Mouse (Mus musculus) left cerebral cortex, postnatal 25 days (tissue): ENCODE results near the gene Grsf1. TPM values are rescaled to one million over a fixed set of nuclear protein-coding genes. Genes with fewer than 3 reads are reported as not detected.
A peak's percentile ranks its signal among the peaks of the same experiment; 100 is the strongest.

ENCODE experiments used
- DNase-seq, 2 experiments: peaks; one replicate each; pipeline ENCODE4 v3.0.0; 2022; ENCODE audit warnings: low spot score in 2 of 2, mixed read lengths in 1 of 2
- intact Hi-C: fragments of 180-260 bp; cut with DNase I; formaldehyde crosslinking; loops from one replicate; pipeline ENCODE4 v1.15.1; 2025
- total RNA-seq, 2 experiments: library from RNA; stranded (reverse); gene quantifications; 2 replicates each; pipeline ENCODE4 v1.2.3; 2021

Gene Grsf1
- total RNA-seq, 2 experiments from 2014 or later: 100 to 109 TPM

DNA sequence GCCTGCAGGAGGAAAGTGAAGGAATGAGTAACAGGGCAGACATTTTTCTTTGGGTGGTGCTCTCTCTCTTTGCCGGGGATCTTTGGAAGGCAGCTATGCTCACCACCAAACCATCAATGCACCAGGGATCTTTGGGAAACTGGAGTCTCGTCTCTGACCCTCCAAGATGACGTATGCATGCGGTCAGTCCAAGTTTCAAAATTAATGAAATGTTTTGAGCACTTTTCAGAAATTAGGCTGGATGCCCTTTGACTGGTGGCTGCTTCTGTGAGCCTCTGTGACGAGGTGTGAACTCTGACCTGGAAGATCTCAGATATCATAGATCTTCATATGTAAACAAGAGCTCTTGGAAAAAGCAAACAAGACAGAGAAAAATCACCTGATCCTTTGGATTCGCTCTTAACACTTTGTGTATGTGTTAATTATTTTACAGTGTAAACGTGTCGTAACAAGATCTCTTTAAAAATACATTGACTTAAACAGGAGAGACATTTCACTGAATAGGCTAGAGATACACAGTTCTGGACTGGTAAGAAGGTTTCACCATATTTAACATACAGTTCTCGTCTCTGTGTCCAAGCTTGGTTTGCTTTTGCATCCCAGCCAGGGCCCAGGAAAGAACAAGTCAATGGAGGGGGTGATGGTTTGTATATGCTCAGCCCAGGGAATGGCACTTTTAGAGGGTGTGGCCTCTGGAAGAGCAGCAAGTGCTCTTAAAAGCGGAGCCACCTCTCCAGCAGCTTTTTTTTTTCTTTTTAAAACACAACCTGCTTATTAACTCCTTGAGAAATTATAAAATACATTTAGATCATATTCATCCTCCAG is 14.9 kb upstream of the Grsf1 start:
- DNase-seq: no peak
- intact Hi-C loops: loop anchor here (5.0 kb wide), 1 partner anchor 691 kb away; no protein-coding TSS in a partner anchor

DNA sequence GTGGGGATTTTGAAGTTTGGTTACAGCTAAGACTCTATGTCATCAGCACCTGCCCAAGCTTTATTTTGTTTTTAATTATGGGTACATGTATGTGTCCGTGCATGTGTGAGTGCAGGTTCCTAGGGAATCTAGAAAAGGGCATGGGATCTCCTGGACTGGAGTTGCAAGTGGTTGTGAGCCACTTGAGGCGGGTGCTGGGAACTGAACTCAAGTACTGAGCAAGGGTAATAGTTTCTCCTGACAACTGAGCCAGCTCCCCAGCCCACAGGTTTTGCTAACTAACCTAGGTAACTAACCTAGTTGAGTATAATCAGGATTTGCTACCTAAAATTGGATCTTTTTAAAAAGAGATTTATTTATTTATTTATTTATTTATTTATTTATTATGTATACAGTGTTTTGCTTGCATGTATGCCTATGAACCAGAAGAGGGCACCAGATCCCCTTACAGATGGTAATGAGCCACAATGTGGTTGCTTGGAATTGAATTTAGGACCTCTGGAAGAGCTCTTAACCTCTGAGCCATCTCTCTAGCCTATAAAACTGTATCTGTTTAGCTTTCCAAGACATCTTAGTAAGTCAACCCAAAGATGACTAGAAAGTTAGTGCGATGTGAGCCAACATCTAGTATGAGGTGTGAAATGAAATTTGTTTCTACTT is 13.4 kb upstream of the Grsf1 start:
- DNase-seq: peak in 1 of 2 experiments; percentile 45
- intact Hi-C loops: no loop called here

DNA sequence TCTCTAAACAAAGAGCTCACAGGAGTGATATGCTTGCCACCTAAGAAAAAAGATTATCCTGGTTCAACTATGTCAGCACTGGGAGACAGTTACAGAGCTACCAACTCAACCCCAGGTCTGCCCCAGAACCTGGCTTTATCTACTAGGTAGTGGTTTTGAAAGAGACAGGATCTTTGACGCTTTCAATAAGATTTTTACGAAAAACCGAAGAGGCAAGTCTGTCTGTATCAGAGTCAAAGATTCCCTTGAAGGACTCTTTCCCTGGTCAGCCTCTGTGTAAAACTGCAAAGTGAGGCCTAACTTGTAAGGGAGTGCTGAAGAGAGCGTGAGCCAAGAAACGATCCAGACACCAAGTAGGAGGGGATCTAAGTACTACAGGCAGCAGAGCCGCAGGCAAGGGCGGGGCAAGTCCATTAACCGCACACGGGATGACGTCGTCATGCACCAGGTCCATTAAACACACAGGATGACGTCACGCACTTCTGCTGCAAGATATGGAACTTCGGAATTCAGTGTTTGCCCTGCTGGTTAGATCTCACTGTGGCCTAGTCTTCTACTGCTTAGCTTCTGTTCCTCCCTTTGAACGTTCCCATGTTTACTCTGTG is 12.7 kb upstream of the Grsf1 start:
- intact Hi-C loops: no loop called here
- DNase-seq: no peak

DNA sequence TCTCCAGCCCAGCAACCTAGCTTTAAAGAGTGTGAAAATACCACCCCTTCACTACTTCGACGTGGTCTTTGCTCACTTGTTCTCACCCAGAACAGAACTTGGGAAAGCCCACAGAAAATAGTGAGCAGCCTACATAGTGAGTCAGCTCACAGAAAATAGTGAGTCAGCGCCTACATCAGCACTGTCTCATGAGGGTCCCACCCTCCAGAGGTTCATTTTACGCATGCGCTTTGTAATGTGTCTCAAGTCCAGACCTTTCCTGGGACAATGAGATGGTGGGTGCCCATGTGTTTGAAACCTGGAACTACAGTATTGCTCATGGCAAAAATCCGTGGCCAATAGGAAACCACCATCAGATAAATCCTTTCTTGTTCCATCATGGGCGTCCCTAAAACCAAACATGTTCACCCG is 12.0 kb upstream of the Grsf1 start:
- DNase-seq: peak in 1 of 2 experiments; percentile 14
- intact Hi-C loops: no loop called here

DNA sequence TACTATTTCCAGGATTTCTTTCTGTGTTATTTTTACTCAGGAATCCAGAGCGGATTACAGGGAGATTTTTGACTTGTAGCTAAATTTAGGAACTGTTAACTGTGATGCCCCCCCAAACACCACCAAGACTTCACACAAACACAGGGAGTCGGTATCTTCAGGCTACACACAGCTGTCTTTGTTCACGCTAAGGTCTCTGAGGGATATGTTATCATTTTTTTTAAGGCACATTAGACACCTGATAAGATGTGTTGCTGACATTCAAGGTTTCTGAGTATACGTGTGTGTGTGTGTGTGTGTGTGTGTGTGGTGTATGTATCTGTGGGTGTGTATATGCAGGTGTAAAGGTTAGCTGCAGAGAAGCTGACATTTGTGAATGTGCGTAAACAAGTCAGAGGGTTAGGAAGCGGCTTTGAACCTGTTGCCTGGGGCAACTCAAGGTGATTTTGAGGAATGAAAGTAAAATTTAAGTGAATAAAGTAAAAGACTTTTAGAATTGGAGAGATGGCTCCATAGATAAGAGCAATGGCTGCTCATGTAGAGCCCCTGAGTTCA is 9.9 kb upstream of the Grsf1 start:
- no peak for DNase-seq
- intact Hi-C loops: no loop called here

DNA sequence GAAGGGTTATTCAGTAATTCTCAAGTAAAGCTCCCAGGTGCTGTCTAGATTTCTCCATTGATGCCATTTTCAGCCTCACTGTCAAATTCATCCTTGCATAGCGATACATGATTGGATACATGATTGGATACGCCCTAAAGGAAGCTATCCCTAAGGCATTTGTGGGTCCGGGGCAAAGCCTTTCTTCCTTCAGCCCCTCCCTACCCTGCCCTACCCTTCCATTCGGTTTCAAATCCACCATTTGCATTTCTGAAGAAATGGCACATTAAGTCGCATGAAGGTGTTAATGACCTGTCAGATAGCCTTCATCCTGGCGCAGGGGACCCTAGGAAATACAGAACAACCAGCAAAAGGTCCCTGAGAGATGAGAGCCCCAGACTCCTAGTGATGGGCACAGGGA is 9.3 kb upstream of the Grsf1 start:
- DNase-seq: no peak
- intact Hi-C loops: no loop called here

DNA sequence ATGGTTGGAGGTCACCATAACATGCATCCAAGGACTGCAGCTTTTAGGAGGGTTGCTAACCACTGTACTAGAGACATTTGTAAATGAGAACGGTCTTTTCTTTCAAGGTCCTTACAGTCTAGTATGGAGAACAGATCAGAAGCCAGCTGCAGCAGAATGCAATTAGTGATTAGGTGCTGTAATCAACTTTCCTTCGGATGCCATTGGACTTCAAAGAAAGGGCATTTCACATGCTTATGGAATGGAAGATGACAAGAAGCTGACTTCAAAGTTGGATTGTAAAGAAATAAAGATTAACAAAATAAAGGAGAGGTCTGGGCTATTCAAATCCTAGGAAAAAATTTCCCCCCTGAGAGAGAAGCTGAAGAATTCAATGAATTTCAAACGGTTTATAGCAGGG is 8.3 kb upstream of the Grsf1 start:
- DNase-seq: no peak
- intact Hi-C loops: no loop called here

DNA sequence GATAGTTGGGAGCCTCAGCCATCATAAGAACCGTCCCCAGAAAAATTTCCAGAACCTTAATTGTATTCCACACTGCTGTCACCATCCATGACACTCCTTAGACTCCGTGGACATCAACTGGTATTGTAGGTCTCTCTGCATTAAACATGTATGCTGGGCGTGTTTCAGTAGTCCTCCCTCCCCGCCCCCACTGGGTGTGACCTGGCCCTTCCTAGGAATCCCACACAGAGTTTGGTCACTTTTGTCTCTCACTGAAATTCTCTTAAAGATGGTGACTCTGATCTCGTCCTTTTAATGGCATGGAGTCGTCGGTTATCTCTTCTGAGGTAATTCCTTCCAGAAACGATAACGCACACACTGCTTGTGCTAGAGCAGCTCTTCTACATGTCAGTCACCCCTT is 7.7 kb upstream of the Grsf1 start:
- intact Hi-C loops: no loop called here
- no peak for DNase-seq

DNA sequence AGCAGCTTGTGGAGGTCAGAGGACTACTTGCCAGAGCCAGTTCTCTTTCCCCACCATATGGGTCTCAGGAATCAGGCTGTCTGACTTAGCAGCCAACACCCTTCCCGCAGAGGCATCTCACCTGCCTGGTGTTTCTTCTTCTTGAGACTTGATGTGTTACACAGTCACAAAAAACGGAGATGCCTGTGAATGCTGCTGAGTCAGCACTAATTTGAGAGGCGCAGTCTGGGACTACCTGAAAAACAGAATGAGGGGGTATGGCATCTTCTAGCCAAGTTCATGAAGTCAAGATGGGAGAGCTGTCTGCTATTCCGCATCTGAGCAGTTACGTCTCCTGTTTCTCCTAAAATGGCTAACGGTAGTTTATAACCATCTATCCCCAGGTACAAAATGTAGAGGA is 4.6 kb upstream of the Grsf1 start:
- DNase-seq: no peak
- intact Hi-C loops: no loop called here

DNA sequence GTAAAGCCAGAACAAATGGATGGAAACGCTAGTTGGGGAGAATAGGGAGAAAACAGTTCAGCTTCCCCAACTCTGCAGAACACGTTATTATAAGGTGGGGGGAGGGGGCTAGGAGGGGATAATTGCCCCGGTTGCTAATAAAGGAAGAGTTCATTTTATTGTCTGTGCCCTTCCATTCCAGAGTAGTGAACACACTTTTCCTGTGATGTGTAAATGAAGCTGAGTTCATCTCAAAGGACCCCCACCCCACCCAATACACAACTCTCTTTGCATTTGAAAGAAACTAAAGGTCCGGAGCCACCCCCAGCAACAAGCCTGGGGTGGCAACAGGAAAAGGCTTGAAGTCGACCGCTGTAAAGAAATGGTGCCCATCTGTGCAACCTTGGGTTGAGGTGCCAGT is 3.4 kb upstream of the Grsf1 start:
- no peak for DNase-seq
- intact Hi-C loops: loop anchor here (5.0 kb wide), 1 partner anchor 83 kb away; the partner anchor contains the start of gene Dck

DNA sequence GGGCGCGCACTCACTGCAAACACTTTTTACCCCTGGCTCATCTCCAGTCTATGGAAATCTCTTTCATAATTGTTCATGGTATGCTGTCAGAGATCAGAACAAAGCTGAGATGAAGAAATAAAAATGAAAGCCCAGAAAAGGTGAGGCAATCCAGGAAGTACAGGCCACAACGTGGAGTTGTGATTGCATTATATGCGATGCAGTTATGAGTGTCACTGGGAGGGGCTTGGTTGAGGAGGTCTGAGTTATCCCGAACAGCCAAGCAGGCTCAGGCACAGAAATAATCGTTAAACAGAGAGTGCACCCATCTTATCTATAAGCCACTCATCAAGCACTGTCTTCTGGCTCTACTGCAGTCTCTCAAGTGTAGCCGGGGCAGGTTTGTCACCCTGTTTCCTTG is 3.0 kb upstream of the Grsf1 start:
- no peak for DNase-seq

DNA sequence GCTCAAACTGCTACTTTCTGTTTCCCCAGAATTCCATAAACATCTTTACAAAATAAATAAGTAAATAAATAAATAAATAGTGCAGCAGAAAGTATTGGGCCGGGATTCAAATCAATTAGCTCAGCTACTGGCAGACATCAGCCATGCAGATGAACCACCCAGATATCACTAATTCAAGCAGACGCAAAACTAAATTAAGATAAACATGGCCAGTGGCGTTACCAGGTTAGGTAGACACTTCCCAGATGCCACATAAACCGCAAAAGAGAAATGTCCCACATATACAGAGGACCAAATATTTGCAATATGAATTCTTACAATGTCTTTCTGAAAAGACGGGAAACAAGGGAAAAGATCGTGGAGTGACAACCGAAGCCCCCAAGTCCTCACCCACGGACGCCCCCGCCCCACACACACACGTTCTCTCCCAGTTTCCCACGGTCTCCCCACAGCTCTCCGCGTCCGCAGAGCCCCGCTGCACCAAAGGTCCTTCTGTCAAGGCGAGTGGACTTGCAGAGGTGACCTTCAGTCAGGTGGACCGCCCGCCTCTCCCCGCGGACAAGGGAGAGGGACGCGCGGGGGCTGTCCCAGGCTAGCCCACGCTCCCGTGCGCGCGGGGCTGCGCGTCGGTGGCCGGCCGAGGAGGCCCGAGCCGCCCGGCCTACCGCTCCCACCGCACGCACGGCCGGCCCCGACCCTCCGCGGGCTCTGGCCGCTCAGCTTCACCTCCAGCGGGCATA is 1.1 kb downstream of the Grsf1 start:
- intact Hi-C loops: loop anchor here (5.0 kb wide), 1 partner anchor 87 kb away; the partner anchor contains the start of gene Dck
- DNase-seq: peak; percentile 29 to 31

More for the DNA sequence above, 3.0 kb upstream of the Grsf1 start:
- intact Hi-C loops: loop anchor here (5.0 kb wide), 1 partner anchor 83 kb away; the partner anchor contains the start of gene Dck

DNA sequence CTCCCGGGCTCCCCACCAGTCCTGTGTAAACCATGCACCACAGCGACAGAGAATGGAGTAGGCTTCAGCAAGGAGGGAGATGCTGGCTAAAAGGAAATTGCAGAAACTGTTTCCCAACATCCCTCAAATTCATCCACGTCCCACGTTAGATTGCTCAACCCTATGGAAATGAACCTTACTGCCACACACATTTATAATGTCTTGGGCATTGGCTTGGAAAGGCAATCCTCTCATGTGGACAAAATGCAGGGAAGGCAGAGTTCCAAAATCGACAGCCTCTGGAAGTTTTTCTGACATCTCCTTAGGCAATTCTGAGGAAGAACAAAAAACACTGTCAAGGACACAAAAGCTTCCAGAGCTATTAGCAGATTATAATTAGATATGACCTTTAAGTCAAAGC is 12.1 kb downstream of the Grsf1 start:
- intact Hi-C loops: no loop called here
- DNase-seq: no peak

DNA sequence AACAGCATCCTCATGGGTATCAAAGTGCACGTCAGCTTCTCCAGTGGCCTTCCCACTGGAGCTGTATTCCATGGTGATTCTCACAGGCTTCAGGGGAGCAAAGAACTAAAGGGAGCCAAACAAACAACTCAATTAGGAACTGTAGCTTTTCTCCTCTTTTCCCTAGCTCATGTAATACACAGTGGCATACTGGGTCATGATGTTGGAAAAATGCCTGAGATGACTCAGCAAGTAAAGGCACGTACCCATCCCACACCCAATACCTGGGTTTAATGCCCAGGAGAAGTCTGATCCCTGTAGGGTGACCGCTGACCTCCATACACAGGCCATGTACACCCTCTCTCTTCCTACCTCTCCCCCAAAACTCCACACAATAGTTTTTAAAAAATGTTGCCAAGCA is 12.8 kb downstream of the Grsf1 start:
- intact Hi-C loops: no loop called here
- no peak for DNase-seq

DNA sequence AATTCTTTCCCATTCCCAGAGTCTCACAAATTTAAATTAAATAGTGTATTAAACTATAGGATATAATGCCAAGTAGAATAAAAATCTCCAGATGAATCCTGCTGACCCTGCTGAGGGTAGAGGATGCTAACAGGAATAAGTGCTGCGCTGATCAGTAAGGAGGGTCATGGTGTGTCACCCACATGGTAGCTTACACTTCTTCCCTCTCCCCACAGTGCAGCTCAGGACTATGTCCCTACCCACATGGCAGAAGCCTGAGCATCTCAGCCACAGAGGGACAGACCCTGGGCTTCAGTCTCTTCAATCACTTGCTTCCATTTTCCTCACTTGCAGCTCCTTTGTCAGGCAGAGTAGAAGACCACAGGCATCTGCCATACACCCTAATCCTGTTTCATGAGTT is 18.1 kb downstream of the Grsf1 start:
- intact Hi-C loops: no loop called here

DNA sequence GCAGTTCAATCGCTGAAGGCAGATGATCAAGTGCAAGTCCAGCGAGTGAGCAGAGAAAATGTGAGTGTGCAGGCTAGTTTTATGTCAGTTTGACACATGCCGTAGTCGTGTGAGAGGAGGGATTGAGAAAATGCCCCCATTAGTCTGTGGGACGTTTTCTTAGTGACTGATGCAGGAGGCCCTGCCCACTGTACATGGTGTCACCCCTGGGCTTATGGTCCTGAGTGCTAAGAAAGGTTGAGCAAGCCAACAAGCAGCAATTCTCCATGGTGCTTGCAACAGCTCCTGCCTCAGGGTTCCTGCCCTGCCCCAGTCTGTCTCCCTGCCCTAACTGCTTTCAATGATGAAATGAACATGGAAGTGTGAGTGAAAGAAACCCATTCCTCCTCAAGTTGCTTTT is 23.4 kb downstream of the Grsf1 start:
- DNase-seq: no peak
- intact Hi-C loops: no loop called here

More for the DNA sequence above, 18.1 kb downstream of the Grsf1 start:
- no peak for DNase-seq

DNA sequence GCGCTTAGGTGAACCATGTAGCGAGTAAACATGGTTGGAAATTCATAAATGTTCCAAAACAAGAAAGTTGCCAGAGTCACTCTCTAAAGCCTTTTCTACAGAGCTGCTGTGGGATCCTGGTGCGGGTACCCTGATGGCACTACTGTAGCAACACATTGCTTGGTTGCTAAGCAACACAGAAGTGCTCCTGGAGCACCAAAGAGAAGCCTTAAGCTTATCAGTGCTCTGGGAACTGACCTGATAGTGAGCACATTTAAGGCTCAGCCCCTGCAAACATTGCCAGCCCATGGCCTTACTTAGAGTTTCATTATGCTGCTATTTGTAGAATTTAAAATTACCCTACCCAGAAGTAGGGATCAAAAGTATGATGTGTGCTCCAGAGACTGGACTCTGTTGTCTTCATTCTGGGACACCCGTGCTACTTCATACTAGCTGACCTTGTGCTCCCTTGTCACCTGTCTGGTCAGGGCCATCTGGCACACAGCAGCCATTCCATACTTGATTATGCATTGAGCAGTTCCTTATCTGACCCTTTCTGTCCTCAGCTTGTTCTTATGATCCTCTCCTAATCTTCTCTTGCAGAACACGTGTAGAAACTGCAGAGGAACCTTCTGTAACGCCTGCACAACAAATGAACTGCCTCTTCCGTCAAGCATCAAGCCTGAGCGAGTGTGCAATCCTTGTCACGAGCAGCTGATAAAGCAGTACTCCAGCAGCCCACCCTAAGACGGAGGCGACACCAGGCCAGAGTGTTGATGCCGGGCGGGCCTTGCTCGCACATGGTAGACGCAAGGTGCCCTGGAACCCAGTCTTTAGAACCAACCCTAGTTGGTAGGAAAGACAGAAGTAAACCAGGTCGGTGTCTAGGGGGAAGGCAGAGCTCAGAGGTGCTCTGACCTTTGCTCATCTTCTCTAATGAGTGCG is 26.5 kb downstream of the Grsf1 start:
- intact Hi-C loops: no loop called here
- no peak for DNase-seq

DNA sequence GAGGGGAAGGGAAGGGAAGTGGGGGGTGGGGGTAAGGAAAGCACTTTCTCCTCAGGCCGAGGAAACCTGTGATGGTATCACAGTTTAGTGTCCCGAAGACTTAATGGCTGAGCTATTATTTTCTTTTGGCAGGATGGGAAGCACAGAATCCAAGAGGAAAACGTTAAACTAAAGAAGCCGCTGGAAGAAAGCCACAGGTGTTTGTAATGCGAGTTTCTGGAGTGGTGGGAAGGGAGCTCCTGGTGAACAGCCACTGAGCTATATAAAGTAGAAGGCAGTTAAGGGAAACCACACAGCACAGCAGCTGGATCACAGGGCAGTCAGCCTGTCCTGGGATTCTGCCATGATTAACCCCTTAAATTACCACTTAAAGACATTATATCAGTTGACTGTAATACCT is 30.6 kb downstream of the Grsf1 start:
- no peak for DNase-seq
- intact Hi-C loops: no loop called here

DNA sequence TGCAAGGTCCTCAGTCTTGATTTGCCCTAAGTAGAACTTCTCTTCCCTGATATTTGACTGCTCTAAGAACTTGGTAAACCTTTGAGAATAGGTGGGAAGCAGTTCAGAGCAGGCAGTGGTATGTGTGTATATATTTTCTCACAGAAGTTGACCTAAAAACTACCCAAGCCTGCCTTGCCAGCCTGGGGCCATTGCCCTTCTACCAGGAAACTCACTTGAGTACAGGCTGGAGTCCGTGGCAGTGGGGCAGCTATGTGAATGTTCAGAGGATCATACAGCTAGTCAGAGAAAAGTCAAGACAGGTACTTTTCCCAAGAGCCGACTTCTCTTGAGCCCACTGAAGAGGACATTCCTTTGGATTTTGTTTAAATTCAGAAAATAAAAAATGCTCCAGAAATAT is 31.1 kb downstream of the Grsf1 start:
- intact Hi-C loops: no loop called here
- DNase-seq: no peak
